Mouse (Mus musculus): ENCODE measurements around the gene Acta2. TPM values are rescaled to one million over a fixed set of nuclear protein-coding genes. Genes with fewer than 3 reads are reported as not detected.
A peak's percentile ranks its signal among the peaks of the same experiment; 100 is the strongest.

Gene Acta2
- polyA plus RNA-seq, 1 experiment from 2014 or later = 18.3 TPM

DNA sequence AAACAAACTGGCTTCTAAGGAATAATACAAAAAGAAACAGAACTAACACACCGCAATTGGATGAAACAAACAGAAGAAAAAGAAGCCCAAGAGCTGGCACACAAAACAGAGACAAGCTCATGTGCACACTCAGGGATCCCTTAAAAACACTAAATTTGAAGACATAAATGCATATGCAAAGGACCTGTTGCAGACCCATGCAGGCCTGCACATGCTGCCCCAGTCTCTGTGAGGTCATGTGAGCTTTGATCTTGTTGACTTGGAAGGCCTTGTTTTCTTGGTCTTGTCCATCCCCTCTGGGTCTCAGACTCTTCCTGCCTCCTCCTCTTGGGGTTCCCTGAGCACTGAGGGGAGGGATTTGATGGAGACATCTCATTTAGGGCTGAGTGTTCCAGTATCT is 33.3 kb upstream of the Acta2 start:
- ATAC-seq (ENCODE audit: low FRiP score, low read depth) = no peak
- Histone ChIP-seq H3K4me2 (no peak overlapping the region), H3K9ac (no peak overlapping the region), H3K27me3 (no peaks in the 10 kb centered on the region), H3K4me1 (replicated peaks) (peaks cover 9% of the 10 kb centered on the region), H3K9me3 (no peaks in the 10 kb centered on the region), H3K27ac (replicated peaks) (no peak overlapping the region), H3K4me3 (no peak overlapping the region), H3K36me3 (no peaks in the 10 kb centered on the region)
- WGBS = 100% methylated on average over 1 of the region's 1 CpGs

GRCm38 (mm10) chr19:34287656-34288415 is 32.4 kb upstream of the Acta2 start:
- Histone ChIP-seq H3K9me3 (no peaks in the 10 kb centered on the region), H3K4me1 (replicated peaks) (peaks cover 9% of the 10 kb centered on the region), H3K4me2 (no peak overlapping the region), H3K27me3 (no peaks in the 10 kb centered on the region), H3K36me3 (no peaks in the 10 kb centered on the region), H3K27ac (replicated peaks) (no peak overlapping the region), H3K9ac (no peak overlapping the region), H3K4me3 (no peak overlapping the region)
- ATAC-seq (ENCODE audit: low FRiP score, low read depth) = no peak
- 86% methylated on average over 13 of the region's 13 CpGs for WGBS

DNA sequence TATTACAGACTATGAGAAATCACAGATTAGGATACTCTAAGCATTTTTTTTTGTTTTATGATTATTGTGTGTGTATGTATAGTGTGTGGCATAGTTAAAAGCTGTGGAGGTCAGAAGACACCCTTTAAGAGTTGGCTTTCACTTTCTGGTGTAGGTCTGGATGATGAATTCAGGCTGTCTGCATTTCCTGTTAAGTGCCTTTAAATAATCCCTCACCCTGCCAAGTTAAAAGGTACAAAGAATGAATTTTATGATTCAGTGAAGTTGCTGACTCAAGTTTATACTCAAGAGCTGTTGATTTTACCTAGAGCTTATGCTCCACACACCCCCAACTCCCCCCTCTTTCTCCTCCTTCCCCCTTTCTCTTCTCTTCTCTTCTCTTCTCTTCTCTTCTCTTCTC is 31.8 kb upstream of the Acta2 start:
- Histone ChIP-seq H3K4me3 (no peak overlapping the region), H3K27ac (replicated peaks) (no peak overlapping the region), H3K9me3 (no peaks in the 10 kb centered on the region), H3K36me3 (no peaks in the 10 kb centered on the region), H3K4me1 (replicated peaks) (peaks cover 9% of the 10 kb centered on the region), H3K4me2 (no peak overlapping the region), H3K9ac (no peak overlapping the region), H3K27me3 (no peaks in the 10 kb centered on the region)
- ATAC-seq (ENCODE audit: low FRiP score, low read depth) = no peak

GRCm38 (mm10) chr19:34284826-34285225 is 29.4 kb upstream of the Acta2 start:
- no peak overlapping the region for H3K4me3 ChIP-seq
- H3K9me3 ChIP-seq = no peaks in the 10 kb centered on the region
- no peaks in the 10 kb centered on the region for H3K4me1 ChIP-seq (replicated peaks)
- ATAC-seq (ENCODE audit: low FRiP score, low read depth) = no peak
- H3K27ac ChIP-seq (replicated peaks) = no peak overlapping the region
- no peaks in the 10 kb centered on the region for H3K36me3 ChIP-seq
- H3K9ac ChIP-seq = no peak overlapping the region
- no peak overlapping the region for H3K4me2 ChIP-seq
- no peaks in the 10 kb centered on the region for H3K27me3 ChIP-seq
- WGBS = 58% methylated on average over 2 of the region's 2 CpGs

DNA sequence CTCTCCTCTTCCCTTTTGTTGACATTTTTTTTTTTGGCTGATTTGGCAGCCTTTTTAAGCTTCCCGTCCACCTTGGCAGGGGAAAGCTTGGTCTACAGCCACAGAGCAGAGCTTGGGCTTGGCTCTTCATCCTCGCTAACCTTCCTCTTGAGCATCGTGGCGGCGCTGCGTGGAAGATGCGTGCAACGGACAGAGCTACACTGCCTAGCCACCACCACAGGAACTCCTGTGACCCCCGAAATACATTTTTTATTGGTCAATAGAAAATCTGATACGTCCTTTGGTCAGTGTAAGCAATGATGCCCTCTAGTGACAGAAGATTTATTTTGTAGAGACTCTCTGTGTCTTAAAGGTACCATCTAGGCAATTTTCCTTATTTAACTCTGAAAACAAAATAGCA is 29.0 kb upstream of the Acta2 start:
- no peaks in the 10 kb centered on the region for H3K36me3 ChIP-seq
- 63% methylated on average over 10 of the region's 10 CpGs for WGBS
- H3K4me3 ChIP-seq = no peak overlapping the region
- peak overlapping the region; percentile 32 for H3K4me2 ChIP-seq
- H3K9ac ChIP-seq = no peak overlapping the region
- H3K4me1 ChIP-seq (replicated peaks) = no peaks in the 10 kb centered on the region
- ATAC-seq (ENCODE audit: low FRiP score, low read depth) = no peak
- no peak overlapping the region for H3K27ac ChIP-seq (replicated peaks)
- H3K27me3 ChIP-seq = no peaks in the 10 kb centered on the region
- H3K9me3 ChIP-seq = no peaks in the 10 kb centered on the region

DNA sequence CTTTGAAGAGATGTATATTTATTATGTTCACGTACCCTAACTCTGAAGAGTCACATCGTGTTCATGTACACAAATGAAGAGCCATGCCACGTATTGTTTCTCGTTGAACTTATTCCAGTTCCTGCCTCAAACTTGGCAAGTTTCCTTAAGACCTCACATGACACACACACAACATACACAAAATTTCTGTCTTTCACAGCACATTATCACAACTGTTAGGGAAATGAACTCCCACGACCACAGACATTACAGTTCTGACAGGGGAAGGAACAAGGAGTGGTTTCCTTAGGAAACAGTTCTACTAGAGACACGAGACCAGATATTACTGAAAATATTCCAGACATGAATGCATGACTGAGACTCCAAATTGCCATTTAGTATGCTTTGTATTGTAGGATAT is 28.2 kb upstream of the Acta2 start:
- WGBS = 78% methylated on average over 6 of the region's 6 CpGs
- no peak overlapping the region for H3K4me3 ChIP-seq
- H3K27me3 ChIP-seq = no peaks in the 10 kb centered on the region
- no peaks in the 10 kb centered on the region for H3K36me3 ChIP-seq
- no peak overlapping the region for H3K27ac ChIP-seq (replicated peaks)
- no peak for ATAC-seq (ENCODE audit: low FRiP score, low read depth)
- no peaks in the 10 kb centered on the region for H3K9me3 ChIP-seq
- no peak overlapping the region for H3K9ac ChIP-seq
- H3K4me2 ChIP-seq = no peak overlapping the region
- H3K4me1 ChIP-seq (replicated peaks) = no peaks in the 10 kb centered on the region

DNA sequence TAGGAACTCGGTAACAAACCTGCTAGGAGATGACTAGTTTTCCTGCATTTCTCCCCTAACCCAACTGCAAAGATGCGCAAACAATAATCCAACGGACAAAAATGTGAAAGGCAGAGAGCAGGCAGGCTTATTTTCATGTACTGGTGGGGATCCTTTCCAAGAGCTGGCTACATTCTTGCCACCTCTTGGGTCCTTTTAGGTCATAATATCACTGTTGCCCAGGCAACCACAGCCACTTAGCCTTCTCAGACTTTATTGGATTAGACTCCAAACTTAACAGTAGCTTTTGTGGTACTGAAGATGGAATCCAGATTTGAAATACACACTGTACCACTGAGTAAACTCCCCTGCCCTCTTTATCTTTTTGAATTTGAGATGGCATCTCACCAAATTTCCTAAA is 22.7 kb upstream of the Acta2 start:
- H3K36me3 ChIP-seq = no peaks in the 10 kb centered on the region
- 70% methylated on average over 3 of the region's 3 CpGs for WGBS
- no peaks in the 10 kb centered on the region for H3K9me3 ChIP-seq
- no peaks in the 10 kb centered on the region for H3K4me1 ChIP-seq (replicated peaks)
- H3K27me3 ChIP-seq = no peaks in the 10 kb centered on the region
- no peak overlapping the region for H3K9ac ChIP-seq
- no peak overlapping the region for H3K4me2 ChIP-seq
- H3K27ac ChIP-seq (replicated peaks) = no peak overlapping the region
- ATAC-seq (ENCODE audit: low FRiP score, low read depth) = no peak
- no peak overlapping the region for H3K4me3 ChIP-seq

- Histone ChIP-seq H3K4me3 (no peak overlapping the region), H3K36me3 (no peaks in the 10 kb centered on the region), H3K27me3 (no peaks in the 10 kb centered on the region), H3K9me3 (no peaks in the 10 kb centered on the region), H3K9ac (no peak overlapping the region), H3K4me1 (replicated peaks) (no peaks in the 10 kb centered on the region), H3K27ac (replicated peaks) (no peak overlapping the region), H3K4me2 (no peak overlapping the region)
- 98% methylated on average over 1 of the region's 1 CpGs for WGBS
- no peak for ATAC-seq (ENCODE audit: low FRiP score, low read depth)
Measured at GRCm38 (mm10) chr19:34273073-34273472, 17.7 kb upstream of the Acta2 start.

GRCm38 (mm10) chr19:34270824-34271464 is 15.6 kb upstream of the Acta2 start:
- no peaks in the 10 kb centered on the region for H3K9me3 ChIP-seq
- H3K4me3 ChIP-seq = no peak overlapping the region
- H3K27me3 ChIP-seq = no peaks in the 10 kb centered on the region
- no peak overlapping the region for H3K27ac ChIP-seq (replicated peaks)
- no peak for ATAC-seq (ENCODE audit: low FRiP score, low read depth)
- no peaks in the 10 kb centered on the region for H3K36me3 ChIP-seq
- no peak overlapping the region for H3K9ac ChIP-seq
- no peak overlapping the region for H3K4me2 ChIP-seq
- WGBS = 98% methylated on average over 13 of the region's 13 CpGs
- no peaks in the 10 kb centered on the region for H3K4me1 ChIP-seq (replicated peaks)

DNA sequence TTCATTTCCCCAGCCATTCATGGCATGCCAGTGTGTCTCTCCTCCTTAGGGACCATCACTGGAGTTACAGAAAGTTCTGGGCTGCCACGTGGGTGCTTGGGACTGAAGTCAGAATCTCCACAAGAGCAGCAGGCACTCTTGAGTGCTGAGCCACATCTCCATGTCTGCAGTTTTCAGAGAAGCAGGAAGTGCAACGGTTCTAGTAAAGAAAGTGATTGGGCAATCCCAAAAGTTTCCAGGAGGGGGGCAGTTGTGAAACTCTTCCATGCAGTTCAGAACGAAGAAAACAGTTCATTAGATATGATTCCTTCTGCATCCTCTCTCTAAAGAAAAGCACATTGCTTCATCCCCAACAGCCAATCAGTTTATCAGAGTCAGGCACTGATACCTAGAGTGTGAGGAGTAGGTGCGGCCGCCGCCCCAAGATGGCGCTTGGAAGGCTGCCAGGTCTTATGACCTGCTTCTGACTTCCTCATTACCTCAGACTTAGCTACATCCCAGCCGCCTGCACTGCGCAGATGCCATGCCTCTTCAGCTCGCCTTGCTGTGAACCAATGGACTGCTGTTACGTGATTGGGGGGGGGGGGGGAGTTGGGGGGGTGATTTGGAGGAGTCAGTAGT is 14.8 kb upstream of the Acta2 start:
- Histone ChIP-seq H3K4me1 (replicated peaks) (no peaks in the 10 kb centered on the region), H3K9me3 (no peaks in the 10 kb centered on the region), H3K27me3 (no peaks in the 10 kb centered on the region), H3K4me3 (no peak overlapping the region), H3K9ac (no peak overlapping the region), H3K36me3 (no peaks in the 10 kb centered on the region), H3K4me2 (no peak overlapping the region), H3K27ac (replicated peaks) (no peak overlapping the region)
- no peak for ATAC-seq (ENCODE audit: low FRiP score, low read depth)
- 89% methylated on average over 11 of the region's 11 CpGs for WGBS

- H3K9ac ChIP-seq = no peak overlapping the region
- H3K9me3 ChIP-seq = no peaks in the 10 kb centered on the region
- H3K27me3 ChIP-seq = no peaks in the 10 kb centered on the region
- H3K4me1 ChIP-seq (replicated peaks) = no peaks in the 10 kb centered on the region
- no peaks in the 10 kb centered on the region for H3K36me3 ChIP-seq
- 52% methylated on average over 1 of the region's 1 CpGs for WGBS
- ATAC-seq (ENCODE audit: low FRiP score, low read depth) = no peak
- no peak overlapping the region for H3K4me3 ChIP-seq
- H3K27ac ChIP-seq (replicated peaks) = no peak overlapping the region
- no peak overlapping the region for H3K4me2 ChIP-seq
Measured at GRCm38 (mm10) chr19:34268991-34269390, 13.6 kb upstream of the Acta2 start.

DNA sequence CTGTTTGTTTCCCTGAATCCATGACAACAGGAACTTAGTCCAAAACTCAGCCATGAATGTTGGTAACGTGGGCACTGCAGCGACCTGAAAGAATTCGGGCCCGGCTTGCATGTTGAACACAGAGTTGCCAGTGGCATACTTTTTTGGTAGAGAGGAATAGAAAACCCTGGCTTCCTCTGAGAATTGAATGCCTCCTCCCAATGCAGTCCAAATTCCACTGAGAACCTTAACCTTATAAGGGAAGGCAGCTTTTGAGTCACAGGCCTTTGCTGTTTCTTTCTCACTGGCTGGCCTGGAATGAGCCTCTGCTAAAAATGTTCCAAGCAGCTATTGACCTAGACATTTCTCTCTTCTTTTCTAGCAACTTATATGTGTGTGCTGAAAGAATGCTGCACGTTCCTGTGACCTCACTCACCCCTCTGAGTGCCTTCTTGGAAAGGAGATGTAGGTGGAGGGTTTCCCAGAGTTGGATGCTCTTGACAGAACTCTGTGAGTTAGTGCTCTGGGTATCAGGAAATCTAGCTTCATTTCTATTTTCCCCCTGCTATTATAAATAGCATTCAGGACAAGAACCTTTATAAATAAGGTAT is 10.3 kb upstream of the Acta2 start:
- no peak overlapping the region for H3K4me3 ChIP-seq
- H3K36me3 ChIP-seq = no peaks in the 10 kb centered on the region
- no peaks in the 10 kb centered on the region for H3K9me3 ChIP-seq
- no peak overlapping the region for H3K9ac ChIP-seq
- WGBS = 72% methylated on average over 5 of the region's 5 CpGs
- no peak for ATAC-seq (ENCODE audit: low FRiP score, low read depth)
- no peaks in the 10 kb centered on the region for H3K4me1 ChIP-seq (replicated peaks)
- H3K4me2 ChIP-seq = no peak overlapping the region
- no peaks in the 10 kb centered on the region for H3K27me3 ChIP-seq
- no peak overlapping the region for H3K27ac ChIP-seq (replicated peaks)
